Mouse (Mus musculus) CD8-positive naive resting alpha-beta T cell, adult 2 months (primary cell): ENCODE data around the gene Srsf6.
A peak's percentile ranks its signal among the peaks of the same experiment; 100 is the strongest.
"Not testable (repeated sequence)": the region's sequence is repeated elsewhere in the genome, so short reads cannot be mapped to it uniquely, and the experiment has no call there.

ENCODE experiments used
- DNase-seq, 2 experiments: peaks; one replicate each; pipeline ENCODE4 v3.0.0; 2022; ENCODE audit warnings: low read depth in 2 of 2, low spot score in 2 of 2

Gene Srsf6

GRCm38 (mm10) chr2:162931123-162931673, at the start of gene Srsf6:
Gene Srsf6 (plus strand): TSS chr2:162931528.
- peak; percentile 75 to 80 for DNase-seq

DNA sequence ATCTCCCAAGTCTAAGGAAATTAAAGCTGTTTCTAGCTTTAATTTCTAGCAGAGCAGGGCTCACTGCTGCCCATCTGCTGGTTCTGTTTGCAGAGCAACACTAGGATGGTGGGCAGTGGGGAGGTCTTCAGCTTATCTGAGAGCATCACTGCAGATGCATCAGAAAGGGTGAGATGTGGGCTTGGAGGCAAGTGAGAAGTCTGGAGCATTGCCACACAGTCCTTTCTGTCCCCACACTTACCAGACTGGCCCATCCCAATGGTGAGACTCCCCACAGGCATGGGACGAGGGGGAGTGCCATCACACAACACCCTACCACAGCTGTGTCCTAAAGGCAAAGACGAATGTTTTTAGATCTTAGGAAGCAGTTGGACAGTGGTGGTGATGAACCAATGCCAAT, 47.2 kb upstream of the Srsf6 start:
- no peak for DNase-seq

DNA sequence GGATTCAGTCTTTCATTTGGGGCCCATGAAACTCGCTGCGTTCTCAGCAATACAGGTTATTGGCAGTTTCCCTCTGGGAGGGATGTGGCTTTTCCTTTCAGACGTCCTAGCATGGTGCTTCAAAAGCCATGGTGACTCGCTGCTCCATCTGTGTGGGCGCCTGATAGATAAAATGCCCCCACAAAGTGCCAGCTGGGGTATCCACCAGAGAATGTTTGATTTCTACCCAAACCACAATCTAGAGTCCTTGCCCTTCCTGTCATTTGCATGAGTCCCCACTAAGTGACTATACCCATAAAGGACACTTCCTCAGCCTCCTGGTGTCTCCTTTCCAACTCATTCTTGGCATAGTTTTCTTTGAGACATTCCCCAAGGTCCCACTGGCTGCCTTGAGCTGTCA, 44.2 kb upstream of the Srsf6 start:
- no peak for DNase-seq

GRCm38 (mm10) chr2:162888677-162889076, 42.7 kb upstream of the Srsf6 start:
- DNase-seq, result no peak

DNA sequence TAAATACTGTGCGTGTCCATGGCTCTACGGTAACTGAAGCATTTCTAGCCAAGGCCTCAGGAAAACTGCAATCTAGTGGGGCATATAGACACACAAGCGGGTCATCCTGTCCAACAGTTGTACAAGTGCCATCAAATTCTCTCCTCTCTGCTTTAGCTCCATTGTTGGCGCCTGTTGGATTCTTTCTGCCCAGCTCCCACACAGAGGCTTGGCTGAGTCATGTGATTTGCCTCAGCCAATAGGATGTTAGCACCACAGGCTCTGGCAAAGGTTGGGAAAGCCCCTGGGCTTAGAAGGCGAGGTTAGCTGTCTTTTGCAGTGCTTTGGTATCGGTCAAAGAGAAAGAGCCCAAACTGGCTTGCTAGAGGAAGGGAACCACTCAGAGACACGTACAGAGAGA, 42.1 kb upstream of the Srsf6 start:
- DNase-seq, result no peak

GRCm38 (mm10) chr2:162889731-162890130, 41.6 kb upstream of the Srsf6 start:
- no peak for DNase-seq

GRCm38 (mm10) chr2:162892979-162893378, 38.3 kb upstream of the Srsf6 start:
- DNase-seq, result not testable (repeated sequence)

GRCm38 (mm10) chr2:162899256-162899655, 32.1 kb upstream of the Srsf6 start:
- DNase-seq, result not testable (repeated sequence)

DNA sequence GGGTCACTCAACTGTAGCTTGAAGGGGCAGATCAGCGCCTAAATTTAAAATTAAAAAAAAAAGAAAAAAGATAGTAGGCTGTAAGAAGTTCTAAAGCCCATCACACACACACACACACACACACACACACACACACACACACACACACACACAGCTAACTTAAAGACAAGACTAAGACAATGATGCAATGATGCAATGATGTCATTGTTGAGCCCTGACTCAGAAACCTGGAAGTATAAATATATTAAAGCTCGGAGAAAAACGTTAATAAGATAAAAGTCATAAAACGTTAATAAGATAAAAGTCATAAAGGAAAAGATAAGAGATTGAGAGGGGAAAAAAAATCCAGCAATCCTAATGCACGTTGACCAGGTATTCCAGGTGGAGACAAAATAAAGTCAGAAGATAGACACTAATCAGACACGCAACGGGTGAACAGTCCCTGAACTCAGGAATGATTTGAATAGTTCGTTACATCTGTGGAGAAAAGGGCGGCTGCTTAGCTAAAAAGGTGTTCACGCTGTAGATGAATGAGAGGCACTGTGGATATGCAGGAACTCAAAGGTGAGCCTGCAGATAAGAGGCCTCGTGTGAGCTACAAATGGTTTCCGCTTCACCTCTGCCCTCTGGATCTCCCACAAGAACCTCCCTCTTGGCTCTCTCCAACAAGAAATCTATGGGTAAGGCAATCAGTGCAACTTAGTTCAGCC, 31.3 kb upstream of the Srsf6 start:
- DNase-seq, result no peak

DNA sequence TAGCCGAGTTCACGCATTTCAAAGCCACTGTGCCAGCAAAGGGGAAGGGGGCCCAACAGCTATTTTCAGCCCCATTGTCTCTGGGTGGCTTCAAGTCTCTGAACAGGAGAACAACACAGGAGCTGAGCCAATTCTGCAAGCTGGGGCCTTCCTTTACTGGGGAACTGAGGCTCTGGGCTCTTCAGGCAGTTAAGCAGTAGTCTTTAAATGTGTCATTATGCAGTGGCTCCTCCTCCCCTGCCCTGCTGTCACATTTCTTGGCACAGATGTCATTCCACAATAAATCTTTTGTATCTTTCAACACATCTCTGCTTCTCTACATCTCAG, 30.8 kb upstream of the Srsf6 start:
- DNase-seq, result no peak

- no peak for DNase-seq
Observed at GRCm38 (mm10) chr2:162905902-162906301, 25.4 kb upstream of the Srsf6 start.

DNA sequence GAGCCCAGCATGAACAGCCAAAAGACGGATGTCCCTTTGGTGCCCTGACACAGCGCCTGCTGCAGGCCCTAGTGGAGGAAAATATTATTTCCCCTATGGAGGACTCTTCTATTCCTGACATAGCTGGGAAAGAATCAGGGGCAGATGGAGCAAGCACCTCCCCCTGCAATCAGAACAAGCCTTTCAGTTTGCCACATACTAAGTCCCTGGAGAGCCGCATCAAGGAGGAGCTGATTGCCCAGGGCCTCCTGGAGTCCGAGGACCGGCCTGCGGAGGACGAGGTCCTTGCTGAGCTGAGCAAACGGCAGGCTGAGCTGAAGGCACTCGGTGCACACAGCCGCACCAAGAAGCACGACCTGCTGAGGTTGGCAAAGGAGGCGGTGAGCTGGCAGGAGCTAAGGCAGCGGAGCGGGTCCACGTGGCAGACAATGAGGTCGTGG, 23.3 kb upstream of the Srsf6 start:
- DNase-seq, result no peak

- DNase-seq, result no peak
Observed at GRCm38 (mm10) chr2:162914040-162914439, 17.3 kb upstream of the Srsf6 start.

GRCm38 (mm10) chr2:162914519-162914918, 16.8 kb upstream of the Srsf6 start:
- no peak for DNase-seq

- DNase-seq, result no peak
Observed at GRCm38 (mm10) chr2:162919926-162920325, 11.4 kb upstream of the Srsf6 start.

GRCm38 (mm10) chr2:162922183-162922582, 9.1 kb upstream of the Srsf6 start:
- peak; percentile 26 to 54 for DNase-seq

DNA sequence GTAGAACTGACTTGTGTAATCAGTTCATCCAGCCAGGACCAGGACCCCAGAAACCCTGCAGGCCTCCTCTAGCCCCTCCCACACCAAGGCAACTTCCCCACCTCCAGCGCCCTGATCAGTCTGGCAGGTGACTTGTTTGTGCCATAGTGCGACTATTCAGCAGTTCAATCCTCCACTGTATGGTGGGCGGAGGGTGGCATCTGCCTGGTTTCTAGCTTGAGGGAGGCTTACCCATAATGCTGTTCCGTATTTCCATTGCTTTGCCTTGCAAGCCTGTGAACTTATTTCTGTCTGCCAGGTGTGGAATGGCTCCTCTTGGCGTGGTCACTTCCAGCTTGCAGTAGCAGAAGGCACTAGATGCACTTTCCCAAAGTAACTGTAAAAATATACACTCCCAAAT, 8.5 kb upstream of the Srsf6 start:
- no peak for DNase-seq

GRCm38 (mm10) chr2:162924126-162924525, 7.2 kb upstream of the Srsf6 start:
- no peak for DNase-seq

DNA sequence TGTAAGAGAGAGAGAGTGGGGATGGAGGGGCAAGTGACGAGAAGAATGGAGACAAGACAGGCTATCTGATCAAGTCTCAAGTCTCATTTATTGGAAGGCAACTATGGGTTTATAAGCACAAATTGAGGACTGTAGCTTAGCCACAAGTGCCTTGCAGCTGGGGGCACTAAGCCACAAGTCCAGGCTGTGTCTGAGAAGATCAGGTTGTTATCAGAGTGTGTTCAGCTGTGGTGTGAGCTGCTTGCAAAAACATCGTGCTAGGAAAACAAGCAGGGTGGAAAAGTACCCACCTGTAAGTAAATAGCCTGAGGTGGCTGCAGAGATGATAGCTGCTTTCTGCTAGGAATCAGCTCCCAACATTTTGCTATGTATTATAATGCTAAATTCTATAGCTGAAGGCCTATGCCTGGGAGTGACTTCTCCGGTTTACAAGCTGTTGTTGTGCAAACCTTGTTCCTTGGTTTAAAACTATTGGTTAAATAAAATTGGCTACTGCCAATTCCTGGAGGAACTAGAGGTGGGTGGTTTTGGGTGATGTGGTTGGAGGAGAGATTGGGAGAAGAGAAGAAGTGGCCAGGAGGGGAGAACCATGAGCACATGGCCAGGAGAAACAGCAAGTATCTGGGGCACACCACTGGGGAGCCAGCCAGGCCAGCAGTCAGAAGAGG, 3.3 kb upstream of the Srsf6 start:
- no peak for DNase-seq

DNA sequence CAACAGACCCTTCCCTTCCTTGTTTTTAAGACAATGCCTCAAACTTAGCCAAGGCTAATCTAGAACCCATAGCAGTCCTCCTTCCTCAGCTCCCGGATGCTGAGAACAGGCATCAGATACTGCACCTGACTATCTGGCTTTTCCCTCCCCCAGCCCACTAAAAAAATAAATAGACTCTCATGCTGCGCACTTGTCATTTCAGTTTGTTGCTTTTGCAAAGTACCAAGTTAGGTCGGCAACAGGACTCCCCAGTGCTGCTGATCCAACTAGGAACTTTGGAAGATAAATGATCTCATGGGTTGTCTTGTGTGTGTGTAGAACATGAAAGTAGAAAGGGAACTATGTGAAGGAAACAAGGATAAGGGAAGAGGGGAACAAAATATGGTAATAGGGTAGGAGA, 1.6 kb upstream of the Srsf6 start:
- DNase-seq, result no peak

DNA sequence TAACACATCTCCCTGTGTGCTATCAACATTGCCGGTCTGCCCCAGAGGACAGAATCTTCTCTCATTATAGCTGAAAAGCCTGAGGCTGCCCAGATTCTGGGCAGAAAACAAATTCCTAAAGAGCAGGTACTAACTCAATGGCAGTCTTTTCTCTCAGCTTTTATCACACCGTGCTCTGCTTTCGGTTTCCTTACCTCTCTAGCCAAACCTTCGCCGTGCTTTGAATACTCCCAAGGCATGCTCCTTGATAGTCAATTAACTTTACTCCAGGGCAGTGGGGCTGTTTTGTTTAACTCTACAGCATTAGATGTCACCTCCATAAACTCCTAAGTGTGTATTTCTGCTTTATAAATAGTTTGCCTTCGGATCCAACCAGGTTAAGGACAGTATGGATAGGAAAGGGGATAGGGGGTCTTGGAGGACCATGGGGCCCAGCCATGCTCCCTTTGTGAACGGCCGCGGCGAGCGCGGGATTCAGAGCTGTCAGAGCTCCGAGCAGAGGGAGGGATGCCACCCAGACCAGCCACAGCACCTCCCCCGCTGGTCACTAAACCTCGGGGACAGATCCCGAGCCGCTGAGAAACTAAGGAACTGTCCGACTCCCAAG, 709 bp upstream of the Srsf6 start:
- peak; percentile 25 to 39 for DNase-seq
